Mouse (Mus musculus): ENCODE measurements around the gene Slc35f3.
A peak's percentile ranks its signal among the peaks of the same experiment; 100 is the strongest.
"Not testable (repeated sequence)": the region's sequence is repeated elsewhere in the genome, so short reads cannot be mapped to it uniquely, and the experiment has no call there.

Gene Slc35f3

DNA sequence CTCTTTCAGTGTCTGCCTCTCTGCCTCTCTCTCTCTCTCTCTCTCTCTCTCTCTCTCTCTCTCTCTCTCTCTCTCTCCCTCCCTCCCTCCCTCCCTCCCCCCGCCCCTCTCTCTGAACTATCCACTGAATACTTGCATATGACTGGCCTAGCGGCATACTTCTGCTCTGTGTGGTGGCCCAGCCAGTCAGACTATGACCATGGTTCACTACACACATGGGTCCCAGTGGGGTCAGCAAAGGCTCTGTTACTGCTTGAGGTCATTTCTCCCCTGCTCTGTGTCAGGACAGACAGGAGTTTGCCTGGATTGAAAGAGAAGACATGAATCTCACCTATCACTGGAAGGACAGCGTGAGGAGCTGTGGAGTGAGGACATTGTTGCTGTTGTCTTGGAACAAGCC is 40.5 kb downstream of the Slc35f3 start:
- no peak for DNase-seq (ENCODE audit: low spot score in 2 of 2)

DNA sequence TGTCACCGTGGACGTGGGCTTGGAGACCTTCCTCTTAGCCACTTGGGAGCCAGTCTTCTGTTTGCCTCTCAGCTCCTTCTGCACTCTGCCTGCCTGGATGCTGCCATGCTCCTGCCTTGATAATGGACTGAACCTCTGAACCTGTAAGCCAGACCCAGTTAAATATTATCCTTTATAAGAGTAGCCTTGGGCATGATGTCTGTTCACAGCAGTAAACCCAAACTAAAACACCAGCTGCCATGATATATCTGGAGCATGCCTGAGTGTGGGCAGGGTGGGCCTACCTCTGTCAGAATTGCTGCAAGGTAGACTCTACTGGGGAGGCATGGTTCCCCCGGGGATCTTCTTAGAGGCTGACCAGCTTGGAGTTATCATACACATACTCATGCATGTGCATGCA is 41.0 kb downstream of the Slc35f3 start:
- no peak for DNase-seq (ENCODE audit: low spot score in 2 of 2)

DNA sequence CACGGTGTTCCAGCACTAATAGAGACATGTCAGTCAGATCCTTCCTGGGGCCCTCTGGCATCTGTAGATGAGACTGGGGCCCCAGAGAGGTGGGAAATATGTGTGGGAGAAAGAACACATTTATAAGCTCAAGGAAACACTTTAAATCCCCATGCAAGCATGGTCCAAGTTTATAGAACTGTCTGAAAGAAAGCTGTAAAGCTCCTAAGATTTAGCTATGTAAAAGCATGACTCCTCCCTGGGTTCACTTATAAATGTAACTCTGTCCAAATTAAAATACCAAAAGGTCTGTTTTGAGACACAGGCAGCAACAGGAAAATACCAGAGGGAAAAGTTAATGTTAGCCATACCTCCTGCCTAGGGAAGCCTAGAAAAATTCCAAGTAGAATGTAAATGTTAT is 42.8 kb downstream of the Slc35f3 start:
- no peak for DNase-seq (ENCODE audit: low spot score in 2 of 2)

DNA sequence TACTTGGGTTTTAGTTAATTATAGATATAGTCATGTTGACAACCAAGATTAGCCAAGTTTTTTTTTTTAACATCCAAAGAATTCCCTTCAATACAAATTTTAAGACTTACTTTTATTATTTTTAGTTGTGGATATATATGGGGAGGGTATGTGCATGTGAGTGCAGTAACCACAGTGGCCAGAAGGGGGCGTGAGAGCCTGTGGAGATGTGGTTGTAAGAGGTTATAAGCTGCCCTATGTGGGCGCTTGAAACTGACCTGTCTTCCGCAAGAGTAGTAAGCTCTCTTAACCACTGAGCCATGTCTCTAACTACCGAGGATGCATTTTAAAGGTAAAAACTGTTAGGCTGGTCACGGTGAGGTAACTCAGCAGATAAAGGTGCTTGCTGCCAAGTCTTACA is 45.1 kb downstream of the Slc35f3 start:
- no peak for DNase-seq (ENCODE audit: low spot score in 2 of 2)

DNA sequence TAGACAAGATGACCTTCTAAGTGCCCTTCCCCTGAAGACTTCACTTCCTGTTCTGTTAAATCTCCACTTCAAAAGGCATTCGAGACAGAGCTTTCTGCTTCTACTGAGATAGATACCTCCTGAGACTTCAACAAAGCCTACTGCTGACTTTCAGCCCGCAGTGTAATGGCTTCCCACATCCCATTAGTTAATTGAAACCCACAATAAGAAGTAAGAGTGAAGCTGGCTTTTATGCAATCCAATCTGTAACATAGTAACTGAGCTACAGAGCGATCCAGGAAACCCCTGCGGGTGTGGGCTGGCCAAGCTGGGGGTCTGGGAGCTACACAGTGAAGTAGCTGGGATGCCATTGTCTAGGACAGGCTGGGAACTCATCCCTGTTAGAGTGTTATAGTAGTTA is 46.7 kb downstream of the Slc35f3 start:
- no peak for DNase-seq (ENCODE audit: low spot score in 2 of 2)

DNA sequence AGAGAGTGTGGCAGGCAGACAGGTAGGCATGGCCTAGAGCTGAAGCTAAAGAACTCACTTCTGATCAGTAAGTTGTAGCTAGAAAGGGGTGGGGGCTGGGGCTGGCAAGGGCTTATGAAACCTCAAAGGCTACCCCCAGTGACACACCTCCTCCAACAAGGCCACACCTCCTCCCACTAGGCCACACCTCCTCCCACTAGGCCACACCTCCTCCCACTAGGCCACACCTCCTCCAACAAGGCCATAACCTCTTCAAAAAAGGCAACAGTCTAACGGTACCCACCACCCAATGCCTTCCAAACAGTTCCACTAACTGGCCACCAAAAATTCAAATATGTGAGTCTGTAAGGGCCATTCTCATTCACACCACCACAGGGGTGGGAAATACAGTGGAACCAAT is 54.9 kb downstream of the Slc35f3 start:
- no peak for DNase-seq (ENCODE audit: low spot score in 2 of 2)

DNA sequence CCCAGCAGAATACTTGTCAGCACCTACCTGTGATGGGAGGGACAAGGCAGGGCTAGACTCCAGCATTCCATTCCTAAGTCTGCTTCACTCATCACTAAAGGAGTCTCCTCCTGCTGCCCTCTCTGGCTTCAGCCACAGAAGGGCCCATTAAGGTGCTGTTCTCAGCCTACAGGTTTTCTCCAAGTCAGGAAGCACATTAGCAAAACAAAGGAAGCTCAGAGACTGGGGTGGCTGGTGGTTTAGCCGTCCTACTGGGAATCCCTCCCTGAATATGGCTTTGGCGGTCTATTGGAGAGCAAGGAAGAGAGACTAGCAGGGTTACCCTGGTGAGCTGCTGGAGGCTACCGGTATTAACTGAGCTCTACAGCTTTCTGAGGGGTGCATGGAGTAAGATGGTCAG is 59.6 kb downstream of the Slc35f3 start:
- DNase-seq (ENCODE audit: low spot score in 2 of 2): no peak

DNA sequence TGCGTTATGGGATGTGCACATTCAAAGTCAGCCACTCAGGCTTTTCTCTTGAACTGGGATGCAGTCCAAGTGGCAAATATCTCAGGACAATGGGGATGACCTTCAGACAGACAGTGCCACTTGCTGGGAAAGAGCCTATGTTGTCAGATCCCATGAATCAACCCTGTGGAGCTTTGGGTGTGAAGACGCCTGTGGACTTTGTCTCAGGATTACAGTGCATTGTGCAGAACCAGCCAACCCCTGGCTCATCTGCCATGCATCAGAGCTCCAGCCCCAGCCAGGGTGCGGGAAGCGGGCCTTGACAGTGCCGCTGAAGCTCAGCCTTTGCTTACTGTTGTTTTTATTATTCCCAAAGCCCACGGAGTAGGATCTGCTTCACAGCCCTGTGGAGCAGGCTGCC is 60.9 kb downstream of the Slc35f3 start:
- DNase-seq (ENCODE audit: low spot score in 2 of 2): no peak

DNA sequence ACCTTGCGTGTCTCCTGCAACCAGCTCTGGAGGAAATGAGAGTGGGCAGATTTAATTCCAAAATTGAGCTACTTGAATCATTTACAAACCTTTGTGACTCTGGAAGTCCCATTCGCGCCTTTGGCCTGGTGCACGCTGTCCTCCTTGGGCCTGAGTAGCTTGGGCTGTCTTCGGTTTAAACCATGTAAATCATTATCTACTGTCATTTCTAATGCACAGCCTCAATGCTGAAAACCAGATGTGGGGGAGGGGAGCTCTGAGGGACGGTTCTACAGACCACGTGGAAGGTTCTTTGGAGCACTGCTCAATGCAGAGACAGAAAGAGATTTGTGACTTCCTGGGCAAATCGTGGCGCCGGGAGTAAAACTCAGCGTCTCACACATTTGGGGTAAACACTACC is 61.7 kb downstream of the Slc35f3 start:
- DNase-seq (ENCODE audit: low spot score in 2 of 2): no peak

DNA sequence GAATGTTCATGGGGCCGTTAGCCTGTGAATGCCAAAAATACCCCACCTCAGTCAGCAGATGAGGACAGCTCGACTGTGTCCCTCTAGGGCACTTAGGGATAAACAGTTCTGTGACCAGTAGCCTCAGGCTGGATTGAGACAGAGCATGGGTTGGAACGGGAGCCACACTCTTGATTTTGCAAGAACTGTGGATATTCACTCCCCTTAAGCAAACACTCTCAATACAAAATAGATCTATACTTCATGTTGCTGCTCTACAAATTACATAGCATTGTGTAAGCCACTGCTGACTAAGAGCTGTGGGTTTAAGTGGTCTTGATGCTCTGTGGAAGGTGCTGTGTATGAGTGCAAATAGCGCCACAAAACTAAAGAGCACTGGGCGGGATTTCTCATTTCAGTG is 62.3 kb downstream of the Slc35f3 start:
- no peak for DNase-seq (ENCODE audit: low spot score in 2 of 2)

DNA sequence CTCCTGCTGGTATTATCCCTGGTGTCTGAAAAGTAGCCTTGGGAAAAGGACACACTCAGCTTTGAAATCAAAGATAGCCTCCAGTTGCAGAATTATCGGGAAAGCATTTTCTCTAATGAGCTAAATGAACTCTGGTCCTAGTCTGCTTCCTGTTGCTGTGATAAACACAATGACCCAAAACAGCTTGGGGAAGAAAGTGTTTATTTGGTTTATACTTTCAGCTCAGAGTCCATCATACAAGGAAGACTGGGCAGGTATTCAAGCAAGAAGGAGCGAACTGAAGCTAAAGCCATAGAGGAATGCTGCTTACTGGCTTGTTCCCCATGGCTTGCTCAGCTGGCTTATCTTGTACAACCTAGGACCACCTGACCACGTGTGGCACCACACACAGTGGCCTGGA is 67.9 kb downstream of the Slc35f3 start:
- no peak for DNase-seq (ENCODE audit: low spot score in 2 of 2)

DNA sequence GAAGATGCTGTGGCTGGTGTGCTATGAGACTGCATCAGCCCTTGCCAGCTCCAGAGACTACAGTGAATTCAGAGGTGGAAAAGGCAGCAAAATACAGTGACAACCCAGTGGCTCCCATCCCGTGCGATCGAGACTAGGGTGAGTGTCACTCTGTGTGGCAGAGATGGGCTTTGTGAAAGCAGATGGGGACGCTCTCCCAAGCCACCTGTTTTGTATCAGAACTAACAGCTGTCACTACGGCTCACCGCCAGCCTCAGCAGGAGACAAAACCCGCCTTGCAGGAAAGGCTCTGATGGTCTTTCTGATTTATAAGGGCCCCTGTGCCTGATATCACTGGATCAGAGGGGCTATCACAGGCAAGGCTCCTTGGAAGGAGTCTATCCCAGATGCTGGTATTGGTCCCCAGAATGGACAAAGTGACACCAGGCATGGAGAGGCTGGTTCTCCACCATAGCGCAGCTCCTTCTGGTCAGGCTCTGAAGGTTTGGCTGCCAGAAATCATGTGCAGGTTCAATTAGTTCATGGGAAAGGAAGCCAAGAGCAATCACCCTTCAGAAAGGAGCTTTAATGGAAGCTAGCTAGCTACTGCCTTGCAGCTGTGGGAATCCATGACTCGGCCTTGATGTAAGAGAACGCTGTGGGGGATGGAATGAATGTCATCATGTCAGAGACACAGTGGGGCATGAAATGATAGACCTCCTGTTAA is 70.1 kb downstream of the Slc35f3 start:
- no peak for DNase-seq (ENCODE audit: low spot score in 2 of 2)

DNA sequence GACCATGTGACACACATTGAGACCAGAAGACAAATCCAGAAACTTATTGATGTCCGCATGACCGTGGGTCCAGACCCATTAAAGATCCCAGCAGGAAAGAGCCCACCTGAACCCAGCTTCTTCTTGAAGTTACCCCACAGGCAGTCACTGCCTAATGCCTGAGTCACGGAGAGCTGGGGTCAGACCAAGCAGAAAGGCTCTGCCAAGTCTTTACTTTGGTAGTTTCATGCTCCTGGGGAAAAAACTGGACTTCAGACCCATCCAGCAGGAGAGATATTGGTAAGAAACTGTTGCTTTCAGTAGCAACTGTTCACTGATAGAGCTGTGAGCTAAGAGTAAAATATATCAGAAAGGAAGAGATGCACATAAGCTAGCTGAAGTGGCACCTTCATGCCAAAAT is 73.5 kb downstream of the Slc35f3 start:
- no peak for DNase-seq (ENCODE audit: low spot score in 2 of 2)

DNA sequence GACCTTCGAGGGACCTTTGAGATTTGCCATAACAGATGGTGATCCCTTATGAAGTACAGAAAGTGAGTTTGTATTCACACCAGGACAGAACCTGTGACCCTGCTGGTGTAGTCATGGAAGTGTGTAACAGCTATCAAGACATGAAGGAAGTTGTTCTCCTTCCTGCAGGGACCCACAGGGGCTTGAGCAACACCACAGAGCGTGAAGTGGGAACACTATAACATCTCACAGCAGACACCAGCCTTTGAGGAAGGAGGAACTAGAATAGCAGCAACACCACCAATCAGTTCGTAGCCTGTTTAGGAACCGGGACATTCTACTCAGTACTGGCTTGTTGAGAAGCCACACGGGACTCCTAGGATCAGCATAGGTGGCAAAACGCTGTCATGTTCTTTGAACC is 81.2 kb downstream of the Slc35f3 start:
- no peak for DNase-seq (ENCODE audit: low spot score in 2 of 2)

DNA sequence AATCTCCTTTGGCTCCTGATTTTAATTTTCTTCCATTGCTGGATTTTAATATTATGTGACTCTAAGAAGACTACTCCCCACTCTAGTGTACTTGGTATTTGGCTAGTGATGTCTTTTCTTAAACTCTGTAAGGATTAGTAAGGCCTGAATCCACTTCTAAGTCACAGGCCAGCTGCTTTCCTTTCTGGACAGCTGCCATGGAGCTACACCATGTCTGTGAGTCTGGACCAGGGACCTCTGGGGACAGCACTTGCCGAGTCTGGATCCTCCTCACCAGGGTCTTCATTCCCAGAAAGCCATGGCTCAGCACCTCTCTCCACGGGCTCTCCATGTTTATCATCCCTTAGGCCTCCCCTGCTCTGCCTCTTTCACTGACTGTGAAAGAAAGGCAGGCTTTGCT is 81.8 kb downstream of the Slc35f3 start:
- no peak for DNase-seq (ENCODE audit: low spot score in 2 of 2)

DNA sequence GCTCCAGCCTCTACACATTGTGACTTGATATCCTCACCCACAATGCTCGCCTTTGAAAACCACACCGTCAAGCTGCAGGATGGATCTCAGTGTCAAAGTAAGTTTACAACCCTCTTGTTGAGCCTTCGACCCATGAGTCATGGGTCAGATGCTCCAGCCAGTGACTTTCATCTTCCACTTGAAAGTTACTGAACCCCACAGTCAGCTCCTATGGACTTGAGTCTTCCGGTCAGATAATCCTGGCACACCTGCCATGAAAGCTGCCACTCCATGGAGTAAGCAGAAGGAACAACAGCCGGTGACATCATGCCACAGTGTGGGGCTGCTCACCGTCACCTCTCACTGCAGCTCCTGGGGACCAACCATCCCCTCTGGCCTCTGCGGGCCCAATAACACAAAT is 82.9 kb downstream of the Slc35f3 start:
- DNase-seq (ENCODE audit: low spot score in 2 of 2): no peak

DNA sequence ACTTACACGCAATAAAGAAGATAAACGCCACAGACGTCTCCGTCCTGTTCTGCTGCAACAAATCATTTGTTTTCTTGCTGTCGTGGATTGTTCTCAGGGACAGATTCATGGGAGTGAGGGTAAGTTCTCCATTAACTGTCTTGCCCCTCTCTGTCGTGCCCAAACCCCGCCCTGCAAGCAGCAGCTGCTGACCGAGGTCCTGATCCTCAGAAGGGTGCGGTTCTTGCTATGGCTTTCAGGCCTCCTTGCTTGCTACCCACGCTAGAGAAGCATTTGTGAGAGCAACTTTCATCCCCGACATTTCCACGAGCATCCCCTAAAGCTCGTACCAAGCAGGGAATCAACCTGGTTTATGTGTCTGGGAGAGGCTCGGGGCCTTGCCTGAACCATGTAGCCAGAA is 83.9 kb downstream of the Slc35f3 start:
- DNase-seq (ENCODE audit: low spot score in 2 of 2): no peak

DNA sequence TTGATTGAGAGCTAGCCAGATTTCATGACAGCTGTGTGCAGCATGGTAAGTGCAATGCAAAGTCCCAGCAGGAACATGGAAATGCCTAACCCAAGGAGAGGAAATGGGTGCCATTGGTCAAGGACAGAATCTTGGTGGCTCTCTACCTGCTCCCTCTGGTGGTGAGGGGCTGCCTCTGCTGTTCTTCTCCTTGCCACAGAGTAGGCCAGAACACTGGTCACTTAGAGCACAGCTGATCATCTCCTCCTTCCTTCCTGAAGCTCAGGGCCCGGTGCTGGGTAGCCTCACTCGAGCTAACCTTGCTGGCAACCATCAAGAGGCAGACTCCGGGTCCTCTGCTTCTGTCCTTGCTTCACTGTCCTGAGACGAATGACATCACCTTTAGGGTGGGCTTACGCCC is 84.4 kb downstream of the Slc35f3 start:
- peak in 1 of 2 experiments; percentile 19 for DNase-seq (ENCODE audit: low spot score in 2 of 2)

DNA sequence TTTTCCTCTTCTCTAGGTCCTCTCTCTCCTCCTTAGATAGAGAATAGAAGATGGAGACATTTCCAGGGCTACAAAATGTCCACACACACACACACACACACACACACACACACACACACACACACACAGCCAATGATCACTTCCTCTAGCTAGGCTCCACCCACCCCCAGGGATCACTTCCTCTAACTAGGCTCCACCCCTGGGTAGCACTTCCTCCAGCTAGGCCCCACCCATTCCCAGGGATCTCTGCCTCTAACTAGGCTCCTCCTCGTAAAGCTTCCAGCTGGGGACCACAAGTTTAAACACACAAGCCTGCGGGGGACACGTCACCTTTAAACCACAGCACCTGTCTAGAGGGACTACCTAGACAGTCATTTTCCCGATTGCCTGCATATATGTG is 89.2 kb downstream of the Slc35f3 start:
- no peak for DNase-seq (ENCODE audit: low spot score in 2 of 2)

DNA sequence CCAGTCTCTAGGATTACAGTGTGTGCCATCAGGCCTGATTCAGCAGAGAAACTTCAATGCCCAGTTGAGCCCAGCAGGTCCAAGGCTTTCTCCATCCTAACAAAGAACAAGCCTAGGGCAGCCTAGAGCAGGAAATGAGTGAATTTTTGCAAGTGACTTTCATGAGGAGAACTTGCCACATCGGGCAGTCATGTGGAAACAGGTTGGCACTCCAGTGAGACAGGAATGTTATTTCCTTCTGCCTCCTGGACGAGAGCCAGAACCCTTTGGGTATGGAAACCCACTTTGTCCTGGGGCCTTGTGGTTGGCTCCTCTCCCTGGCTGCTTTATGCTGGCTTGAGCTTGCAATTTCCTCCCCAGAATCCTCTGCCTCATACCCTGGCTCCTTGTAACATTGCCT is 93.2 kb downstream of the Slc35f3 start:
- DNase-seq (ENCODE audit: low spot score in 2 of 2): no peak

DNA sequence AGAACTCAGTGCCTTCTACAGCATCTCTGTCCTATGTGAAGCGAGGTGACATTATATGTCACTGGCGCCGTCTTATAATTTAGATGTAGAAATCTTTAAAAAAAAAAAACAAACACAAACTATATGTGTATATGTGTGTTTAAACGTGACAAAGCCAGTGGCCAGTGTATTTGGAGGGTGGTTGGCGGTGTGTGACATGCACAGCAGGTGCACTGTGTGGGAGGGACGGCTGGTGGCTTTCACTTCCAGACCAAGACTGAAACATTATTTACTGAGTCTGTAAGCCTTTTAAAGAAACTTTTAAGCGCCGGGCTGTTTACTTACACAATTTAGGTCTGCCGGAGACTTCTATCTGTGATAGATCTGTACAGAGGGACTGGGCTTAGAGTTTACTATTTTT is 97.0 kb downstream of the Slc35f3 start:
- DNase-seq (ENCODE audit: low spot score in 2 of 2): no peak

DNA sequence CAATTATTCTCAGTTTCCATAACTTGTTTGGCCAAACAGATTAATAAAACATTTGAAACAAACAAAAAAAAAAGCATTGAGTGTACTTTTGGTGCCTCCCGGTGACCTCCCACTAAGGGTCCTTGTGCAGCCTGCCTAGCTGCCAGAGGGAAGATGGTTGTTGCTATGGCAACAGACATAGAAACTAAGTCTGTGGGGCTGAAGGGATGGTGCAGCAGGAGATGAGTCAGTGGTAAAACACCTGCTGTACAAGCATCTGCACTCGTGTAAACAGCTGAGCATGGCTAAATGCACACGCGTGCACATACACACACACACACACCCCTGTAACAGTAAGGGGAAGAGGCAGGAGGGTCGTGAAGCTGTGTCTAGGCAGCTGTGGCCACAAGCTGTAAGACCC is 97.6 kb downstream of the Slc35f3 start:
- DNase-seq (ENCODE audit: low spot score in 2 of 2): no peak

DNA sequence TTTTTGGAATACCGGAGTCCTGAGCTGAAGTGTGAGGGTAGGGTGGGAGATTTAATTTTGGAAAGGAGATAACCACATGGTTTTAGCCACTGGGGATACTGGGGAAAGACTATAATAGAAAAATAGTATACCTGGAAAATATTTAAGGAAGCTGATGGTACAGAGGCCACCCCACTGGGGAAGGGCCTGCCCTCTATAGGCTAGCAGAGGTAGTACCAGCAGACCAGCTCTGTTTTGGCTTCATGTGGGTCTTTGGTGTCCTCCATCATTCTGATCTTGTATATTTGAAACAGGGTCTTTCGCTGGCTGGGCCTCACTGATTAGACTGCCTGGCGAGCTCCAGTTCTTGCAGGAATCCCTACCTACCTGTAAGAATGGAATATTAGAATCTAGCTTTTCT is 100.0 kb downstream of the Slc35f3 start:
- no peak for DNase-seq (ENCODE audit: low spot score in 2 of 2)

DNA sequence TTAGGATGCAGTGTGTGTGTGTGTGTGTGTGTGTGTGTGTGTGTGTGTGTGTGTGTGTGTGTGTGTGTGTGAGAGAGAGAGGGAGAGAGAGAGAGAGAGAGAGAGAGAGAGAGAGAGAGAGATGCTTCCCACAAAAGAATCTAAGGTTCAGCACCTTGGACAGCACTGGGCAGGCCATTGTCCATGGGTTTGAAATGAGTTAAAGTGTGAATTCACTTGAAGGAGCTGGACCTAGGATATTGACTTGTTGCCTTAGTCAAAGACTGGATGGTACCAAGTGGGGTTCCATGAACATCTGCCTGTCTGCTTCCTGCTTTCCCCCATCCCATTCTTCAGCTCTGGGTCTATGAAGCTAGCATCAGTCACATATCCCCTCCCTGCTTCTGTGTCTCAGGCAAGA is 106.2 kb downstream of the Slc35f3 start:
- not testable (repeated sequence) for DNase-seq (ENCODE audit: low spot score in 2 of 2)
